Mouse (Mus musculus) midbrain, postnatal 0 days (tissue): Measurements from ENCODE around the gene Arl2bp. TPM values are rescaled to one million over a fixed set of nuclear protein-coding genes. Genes with fewer than 3 reads are reported as not detected.

Experiments used
- ATAC-seq: fragments of 200-750 bp; cut with Nextera tagmentation; 2 replicates; pipeline ENCODE4 v1.8.0; 2017; ENCODE audit warnings: moderate number of reproducible peaks, mild to moderate bottlenecking, moderate TSS enrichment, moderate library complexity; ENCODE audit not compliant: low FRiP score
- DNase-seq: peaks from one replicate; pipeline ENCODE4 v3.0.0-alpha.2; 2015; ENCODE audit warnings: low spot score
- H3K27ac ChIP-seq: fragments of 300-500 bp; sonication (generic); 2 replicates; pipeline ENCODE4 v1.5.1; 2014; ENCODE audit warnings: low read depth, mild to moderate bottlenecking, low read length, mixed read lengths
- H3K27me3 ChIP-seq: fragments of 300-500 bp; sonication (generic); 2 replicates; pipeline ENCODE4 v1.6.1; 2014; ENCODE audit warnings: low read length, control low read depth, mixed read lengths; ENCODE audit not compliant: insufficient read depth
- H3K36me3 ChIP-seq: fragments of 300-500 bp; sonication (generic); 2 replicates; pipeline ENCODE4 v1.6.1; 2014; ENCODE audit warnings: low read length, control low read depth, mixed read lengths; ENCODE audit not compliant: insufficient read depth
- H3K4me1 ChIP-seq: fragments of 300-500 bp; sonication (generic); 2 replicates; pipeline ENCODE4 v1.6.1; 2014; ENCODE audit warnings: mild to moderate bottlenecking, control low read depth, antibody characterized with exemption, low read length, mixed read lengths; ENCODE audit not compliant: insufficient read depth
- H3K4me2 ChIP-seq: fragments of 300-500 bp; sonication (generic); 2 replicates; pipeline ENCODE4 v1.6.1; 2014; ENCODE audit warnings: low read depth, mild to moderate bottlenecking, low read length, mixed read lengths; ENCODE audit not compliant: poor library complexity, severe bottlenecking
- H3K4me3 ChIP-seq: fragments of 300-500 bp; sonication (generic); 2 replicates; pipeline ENCODE4 v1.5.1; 2014; ENCODE audit warnings: low read depth, mild to moderate bottlenecking, low read length, moderate library complexity
- H3K9ac ChIP-seq: fragments of 300-500 bp; sonication (generic); replicated peaks from 2 replicates; pipeline ENCODE4 v1.6.1; 2014; ENCODE audit warnings: mild to moderate bottlenecking, low read length, moderate library complexity, mixed read lengths; ENCODE audit not compliant: poor library complexity, severe bottlenecking
- H3K9me3 ChIP-seq: fragments of 300-500 bp; sonication (generic); 2 replicates; pipeline ENCODE4 v1.6.1; 2016; ENCODE audit warnings: low read length, control low read depth
- CTCF ChIP-seq: IDR thresholded peaks from 2 replicates; pipeline ENCODE4 v1.5.1; 2016; ENCODE audit warnings: antibody characterized with exemption, mild to moderate bottlenecking
- WGBS: fragments of 180-500 bp; shearing (Covaris S2); extraction: QIAGEN DNeasy Blood & Tissue Kit; methylation state at CpG from one replicate; pipeline ENCODE4 v1.1.7; 2014; 5-methylcytosine and 5-hydroxymethylcytosine counted together
- polyA plus RNA-seq: library from polyadenylated mRNA; unstranded; fragments of >200 nt; fragmentation: Nextera tagmentation; extraction: Ambion mirVana; gene quantifications from 2 replicates; pipeline ENCODE4 v1.2.1, GENCODE M21; 2015
- total RNA-seq: library from RNA; depleted of rRNA; stranded (reverse); fragments of >200 nt; gene quantifications from 2 replicates; pipeline ENCODE4 v1.2.3, GENCODE M21; 2014

Arl2bp gene
- total and polyA plus RNA-seq, 2 experiments from 2014 or later, result 187 to 246 TPM

DNA sequence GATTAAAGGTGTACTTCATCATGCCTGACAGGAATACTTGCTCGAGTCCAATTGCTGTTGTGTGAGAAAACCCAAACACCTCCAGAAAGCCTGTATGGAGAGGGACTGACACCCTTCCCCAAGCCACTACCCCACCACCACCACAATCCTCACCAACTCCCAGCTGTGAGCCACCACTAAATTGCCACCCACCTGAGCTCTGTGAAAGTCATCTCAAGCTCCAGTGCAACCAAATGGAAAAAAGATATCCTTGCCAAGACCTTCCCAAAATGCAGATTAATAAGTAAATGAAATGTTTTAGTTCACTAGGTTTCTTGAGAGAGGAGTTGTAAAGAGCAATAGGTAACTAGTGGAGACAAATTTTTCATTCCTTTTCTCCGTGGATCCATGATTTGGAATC, 1.7 kb upstream of the Arl2bp start:
- H3K4me2 ChIP-seq, result no peak overlapping the region
- no peak for ATAC-seq
- H3K9me3 ChIP-seq, result no peaks in the 10 kb centered on the region
- peaks cover 7% of the 10 kb centered on the region; the same call in 1 of the 2 replicates for H3K36me3 ChIP-seq
- H3K27me3 ChIP-seq, result no peaks in the 10 kb centered on the region
- H3K27ac ChIP-seq, result no peak overlapping the region
- no peak overlapping the region for H3K4me3 ChIP-seq
- WGBS, result 77% methylated on average over 2 of the region's 2 CpGs
- no peak for TF ChIP-seq CTCF
- peaks cover 7% of the 10 kb centered on the region for H3K4me1 ChIP-seq
- DNase-seq, result no peak
- no peak overlapping the region for H3K9ac ChIP-seq

DNA sequence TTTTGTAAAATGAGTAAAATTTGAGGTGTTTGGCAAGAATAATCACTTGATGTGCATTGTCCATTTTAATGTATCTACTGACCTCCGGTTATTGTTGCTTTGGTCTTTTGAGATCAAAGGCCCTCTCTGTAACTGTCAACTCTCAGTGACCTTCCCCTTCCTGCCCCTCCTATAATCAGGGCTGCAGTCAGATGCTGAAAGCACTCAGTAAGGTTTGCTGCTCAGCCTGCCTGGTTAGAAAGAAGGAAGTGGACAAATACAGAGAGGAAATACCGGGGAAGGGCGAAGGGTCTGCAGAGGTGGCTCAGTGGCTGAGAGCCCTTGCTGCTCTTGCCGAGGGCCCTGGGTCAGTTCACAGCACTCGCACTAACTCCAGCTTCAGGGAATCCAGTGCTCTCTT, 8.0 kb downstream of the Arl2bp start:
- no peak for TF ChIP-seq CTCF
- Histone ChIP-seq H3K27ac (no peak overlapping the region), H3K9ac (no peak overlapping the region), H3K27me3 (no peaks in the 10 kb centered on the region), H3K4me1 (no peaks in the 10 kb centered on the region), H3K4me3 (no peak overlapping the region), H3K36me3 (peaks cover 49% of the 10 kb centered on the region), H3K9me3 (no peaks in the 10 kb centered on the region), H3K4me2 (no peak overlapping the region)
- ATAC-seq (no peak), DNase-seq (no peak)
- WGBS, result 87% methylated on average over 5 of the region's 5 CpGs

DNA sequence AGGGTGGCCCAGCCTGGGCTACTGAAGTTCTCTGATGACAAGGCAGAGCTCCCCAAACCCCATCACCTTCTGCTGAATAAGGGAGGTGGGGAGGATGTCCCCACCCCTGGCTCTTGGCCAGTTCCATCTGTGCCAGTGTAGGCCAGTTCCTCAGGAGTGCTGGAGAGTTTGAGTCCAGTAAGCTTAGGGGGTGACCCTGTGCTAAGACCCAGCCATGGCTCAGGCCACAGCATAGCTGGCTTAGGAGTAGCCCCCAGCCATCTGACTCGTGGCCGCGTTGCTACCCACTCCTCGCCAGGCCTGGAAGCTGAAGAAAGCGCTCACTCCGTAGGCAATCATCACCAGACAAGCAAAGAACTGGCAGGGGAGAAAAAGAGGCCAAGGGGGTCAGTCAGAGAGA, 9.5 kb downstream of the Arl2bp start:
- Histone ChIP-seq H3K4me1 (no peaks in the 10 kb centered on the region), H3K4me3 (no peak overlapping the region), H3K4me2 (no peak overlapping the region), H3K9me3 (no peaks in the 10 kb centered on the region), H3K36me3 (peaks cover 43% of the 10 kb centered on the region), H3K27me3 (no peaks in the 10 kb centered on the region), H3K9ac (no peak overlapping the region), H3K27ac (no peak overlapping the region)
- peak; percentile 25; the same call in 1 of the 2 replicates for ATAC-seq
- no peak for DNase-seq
- WGBS, result 83% methylated on average over 6 of the region's 6 CpGs
- TF ChIP-seq CTCF, result no peak

DNA sequence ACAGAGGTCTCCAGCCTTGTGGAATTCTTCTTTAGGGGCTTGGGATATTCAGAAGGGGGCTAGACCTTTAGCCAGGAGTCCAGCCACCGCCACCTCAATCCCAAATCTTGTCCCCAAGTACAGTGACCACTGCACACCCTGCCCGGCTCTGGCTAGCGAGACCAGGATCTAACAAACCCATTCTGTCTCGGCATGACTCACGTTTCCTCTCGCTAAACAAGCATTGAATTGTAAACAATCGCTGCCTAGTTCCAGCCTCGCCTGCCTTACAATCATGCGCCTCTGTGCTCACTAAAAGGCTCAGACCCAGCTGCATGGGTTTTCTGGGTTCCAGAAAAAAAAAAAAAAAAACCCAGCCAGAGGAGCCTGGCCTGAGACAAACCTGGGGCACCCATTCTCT, 12.2 kb downstream of the Arl2bp start:
- Histone ChIP-seq H3K4me3 (no peak overlapping the region), H3K9me3 (no peaks in the 10 kb centered on the region), H3K4me1 (no peaks in the 10 kb centered on the region), H3K36me3 (peaks cover 18% of the 10 kb centered on the region; the same call in 1 of the 2 replicates), H3K9ac (no peak overlapping the region), H3K27me3 (no peaks in the 10 kb centered on the region), H3K27ac (peak overlapping the region; percentile 63), H3K4me2 (no peak overlapping the region)
- no peak for TF ChIP-seq CTCF
- ATAC-seq (no peak), DNase-seq (peak; percentile 52)
- WGBS, result 55% methylated on average over 9 of the region's 9 CpGs

DNA sequence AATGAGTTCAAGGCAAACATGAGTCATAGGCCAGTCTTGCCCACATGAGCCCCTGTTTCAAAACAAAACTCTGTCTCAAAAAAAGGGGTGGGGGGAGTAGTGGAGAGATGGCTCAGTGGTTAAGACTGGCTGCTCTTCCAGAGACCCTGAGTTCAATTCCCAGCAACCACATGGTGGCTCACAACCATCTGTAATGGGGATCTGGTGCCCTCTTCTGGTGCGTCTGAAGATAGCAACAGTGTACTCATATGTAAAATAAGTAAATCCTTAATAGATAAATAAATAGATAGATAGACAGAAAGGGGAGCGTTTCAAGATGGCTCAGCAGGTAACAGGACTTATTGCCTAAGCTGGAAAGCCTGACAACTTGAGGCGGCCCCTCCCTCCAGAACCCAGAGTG, 14.0 kb downstream of the Arl2bp start:
- WGBS, result 88% methylated on average over 3 of the region's 3 CpGs
- Histone ChIP-seq H3K4me2 (no peak overlapping the region), H3K9me3 (no peaks in the 10 kb centered on the region), H3K27me3 (no peaks in the 10 kb centered on the region), H3K4me3 (no peak overlapping the region), H3K27ac (no peak overlapping the region), H3K9ac (no peak overlapping the region), H3K36me3 (0 out of 2 replicates have a peak, but pooled peaks cover 4% of the 10 kb centered on the region), H3K4me1 (no peaks in the 10 kb centered on the region)
- no peak; the same call in 1 of the 2 replicates for TF ChIP-seq CTCF
- no peak for ATAC-seq
- no peak for DNase-seq

DNA sequence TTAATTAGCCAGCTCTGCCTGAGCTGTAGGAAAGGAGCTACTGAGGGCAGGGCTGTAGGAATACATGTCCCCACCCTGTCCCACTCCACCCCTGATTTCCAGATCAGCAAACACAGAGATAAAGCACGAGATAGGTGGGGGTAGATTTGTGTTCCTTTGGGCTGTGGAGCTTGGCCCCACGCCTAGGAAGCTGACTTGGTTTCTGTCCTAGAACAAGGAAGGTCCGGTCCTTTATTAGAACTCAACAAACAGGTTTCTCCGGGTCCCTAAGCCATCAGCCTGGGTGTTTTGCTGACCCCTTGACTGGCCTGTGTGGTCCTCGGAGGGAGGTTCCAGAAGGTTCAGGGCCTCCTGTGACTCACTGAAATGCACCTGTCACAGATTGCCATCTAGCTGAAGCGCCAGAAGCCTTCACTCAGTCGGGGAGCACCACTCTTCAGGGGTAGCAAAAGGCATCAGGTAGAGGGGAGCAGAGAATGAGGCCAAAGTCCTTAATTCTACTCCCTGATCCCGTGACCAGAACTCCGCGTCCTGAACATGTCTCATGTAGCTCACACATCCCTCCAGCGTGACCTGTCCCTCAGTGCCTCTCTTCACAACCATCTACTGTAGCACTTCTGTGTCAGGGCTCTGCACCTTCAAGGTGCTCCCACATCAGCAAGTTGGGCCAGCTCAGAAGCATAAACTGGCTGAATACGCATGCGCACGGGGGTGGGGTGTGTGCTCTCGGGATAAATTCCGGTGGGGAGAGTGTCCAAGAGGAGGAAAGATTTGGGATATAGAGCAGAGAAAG, 16.5 kb downstream of the Arl2bp start:
- Histone ChIP-seq H3K4me2 (no peak overlapping the region), H3K4me3 (no peak overlapping the region), H3K27ac (no peak overlapping the region), H3K4me1 (no peaks in the 10 kb centered on the region), H3K9ac (no peak overlapping the region), H3K36me3 (no peaks in the 10 kb centered on the region), H3K27me3 (no peaks in the 10 kb centered on the region), H3K9me3 (no peaks in the 10 kb centered on the region)
- DNase-seq (no peak), ATAC-seq (no peak)
- no peak for TF ChIP-seq CTCF
- WGBS, result 86% methylated on average over 16 of the region's 16 CpGs
